Mouse (Mus musculus) kidney, adult 11 months (tissue): ENCODE results near the gene Armc8.

Experiments used
- DNase-seq: peaks from one replicate; pipeline ENCODE4 v3.0.0; 2022

Armc8 gene

DNA sequence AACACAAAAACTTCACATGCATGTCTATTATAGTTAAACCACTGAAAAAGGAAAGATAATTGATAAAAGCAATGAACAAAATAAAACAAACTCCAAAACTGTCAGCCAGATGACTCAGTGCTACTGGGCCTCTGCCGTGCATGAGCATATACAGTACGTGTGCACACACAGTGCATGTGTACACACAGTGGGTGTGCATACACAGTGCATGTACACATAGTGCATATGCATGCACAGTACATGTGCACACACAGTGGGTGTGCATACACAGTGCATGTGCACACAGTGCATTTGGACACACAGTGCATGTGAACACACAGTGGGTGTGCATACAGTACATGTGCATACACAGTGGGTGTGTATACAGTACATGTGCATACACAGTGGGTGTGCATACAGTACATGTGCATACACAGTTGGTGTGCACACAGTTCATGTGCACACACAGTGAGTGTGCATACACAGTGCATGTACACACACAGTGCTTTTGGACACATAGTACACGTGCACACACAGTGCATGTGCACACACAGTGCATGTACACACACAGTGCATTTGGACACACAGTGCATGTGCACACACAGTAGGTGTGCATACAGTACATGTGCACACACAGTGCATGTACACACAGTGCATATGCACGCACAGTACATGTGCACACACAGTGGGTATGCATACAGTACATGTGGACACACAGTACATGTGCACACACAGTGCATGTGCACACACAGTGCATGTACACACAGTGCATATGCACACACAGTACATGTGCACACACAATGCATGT lies 126.9 kb downstream of the Armc8 start:
- DNase-seq = no peak

DNA sequence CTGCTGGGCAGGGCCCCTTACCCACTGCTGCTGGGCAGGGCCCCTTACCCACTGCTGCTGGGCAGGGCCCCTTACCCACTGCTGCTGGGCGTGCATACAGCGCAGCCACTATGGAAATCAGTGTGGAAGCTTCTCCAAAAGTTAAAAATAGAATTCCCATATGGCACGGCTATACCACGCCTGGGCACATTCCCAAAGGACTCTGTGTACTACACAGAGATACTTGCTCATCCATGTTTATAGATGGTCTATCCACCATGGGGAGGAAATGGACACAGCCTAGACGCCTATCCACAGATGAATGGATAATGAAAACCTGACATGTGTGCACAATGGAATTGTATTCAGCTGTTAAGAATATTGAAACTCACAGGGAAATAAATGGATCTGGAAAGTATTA lies 127.8 kb downstream of the Armc8 start:
- no peak for DNase-seq

DNA sequence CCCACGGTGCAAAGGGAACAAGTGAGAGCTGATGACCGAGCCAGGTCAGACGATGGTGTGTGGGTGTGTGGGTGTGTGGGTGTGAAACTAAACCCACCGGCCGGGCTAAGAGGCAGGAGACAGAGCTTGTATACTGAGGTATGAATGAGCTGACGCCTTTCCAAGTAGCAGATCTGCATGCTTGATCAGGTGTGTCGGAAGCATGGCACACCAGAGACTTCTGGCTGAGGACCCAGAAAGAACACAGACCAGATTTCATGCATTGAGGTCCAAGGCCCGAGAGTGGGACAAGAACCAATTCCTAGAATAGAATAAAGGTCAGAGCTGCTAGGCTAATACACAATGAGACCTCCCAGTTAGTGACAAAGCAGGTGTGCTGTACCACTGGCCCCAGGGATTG lies 129.6 kb downstream of the Armc8 start:
- DNase-seq = no peak

DNA sequence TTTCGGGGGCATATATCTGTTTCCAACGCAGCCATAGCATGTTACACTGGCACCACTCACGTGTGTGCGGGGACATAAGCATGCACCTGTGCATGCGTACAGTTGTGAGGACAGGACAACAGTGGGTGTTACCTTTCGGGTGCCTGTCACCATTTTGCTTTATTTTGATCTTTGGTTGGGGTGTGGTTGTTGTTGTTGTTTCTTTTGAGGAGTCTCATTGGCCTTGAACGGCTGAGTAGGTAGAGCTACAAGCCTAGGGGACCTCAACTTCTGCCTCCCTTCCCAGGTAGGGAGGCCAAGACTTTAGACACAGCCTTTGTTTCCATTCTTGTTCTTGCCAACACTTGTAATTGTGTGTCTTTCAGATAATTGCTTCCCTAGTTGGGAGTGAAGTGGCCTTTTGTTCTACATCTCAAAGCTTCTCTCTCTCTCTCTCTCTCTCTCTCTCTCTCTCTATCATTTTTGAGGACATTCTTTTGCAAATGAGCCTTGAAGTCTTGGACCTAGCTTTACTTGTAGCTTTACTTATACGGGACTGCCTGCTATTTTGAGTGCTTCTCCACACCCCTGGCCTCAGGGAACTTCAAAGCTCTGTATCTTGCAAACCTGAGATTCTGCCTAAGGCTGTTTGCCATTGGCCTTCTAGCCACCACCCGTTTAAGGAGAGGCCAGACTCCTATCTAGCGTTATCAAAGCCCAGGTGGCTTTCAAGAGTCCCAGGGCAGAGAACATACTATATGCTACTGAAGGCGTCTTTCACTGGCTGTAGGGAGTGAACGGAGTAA lies 130.7 kb downstream of the Armc8 start:
- no peak for DNase-seq

DNA sequence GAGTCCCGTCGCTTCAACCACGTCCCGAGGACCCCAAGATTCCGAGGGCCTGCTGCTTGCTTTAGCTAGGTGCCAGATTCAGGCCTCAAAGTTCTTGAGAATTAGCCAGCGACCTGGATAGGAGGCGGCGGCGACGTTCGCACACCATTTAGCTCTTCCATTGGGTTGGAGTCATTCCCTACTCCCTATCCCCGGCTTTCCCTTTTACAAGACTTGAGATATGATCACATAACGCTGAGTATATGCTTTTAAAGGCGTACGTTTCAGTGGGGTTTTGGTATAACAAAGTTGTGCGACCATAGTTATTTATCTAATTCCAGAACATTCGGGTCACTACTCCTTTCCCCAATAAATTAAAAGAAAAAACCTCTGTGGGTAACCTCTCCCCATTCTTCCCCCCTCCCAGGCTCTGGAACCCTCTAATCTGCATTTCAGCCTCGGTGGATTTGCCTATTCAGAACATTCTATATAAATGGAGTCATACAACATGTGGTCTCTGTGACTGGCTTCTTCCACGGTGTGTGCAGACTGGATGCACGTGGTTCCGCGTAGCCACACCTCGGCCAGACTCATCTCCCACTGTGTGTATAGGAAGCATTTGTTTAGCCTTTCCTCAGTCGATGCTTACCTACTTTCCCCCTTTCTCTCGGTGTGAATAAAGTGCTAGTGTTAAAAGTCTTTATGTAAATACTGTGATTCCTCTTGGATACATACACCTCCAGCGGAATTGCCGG lies 131.5 kb downstream of the Armc8 start, which contains the start of gene Mras:
TSS of gene Mras (minus strand) at position 351 of the 734 bp plus-strand sequence.
- no peak for DNase-seq

DNA sequence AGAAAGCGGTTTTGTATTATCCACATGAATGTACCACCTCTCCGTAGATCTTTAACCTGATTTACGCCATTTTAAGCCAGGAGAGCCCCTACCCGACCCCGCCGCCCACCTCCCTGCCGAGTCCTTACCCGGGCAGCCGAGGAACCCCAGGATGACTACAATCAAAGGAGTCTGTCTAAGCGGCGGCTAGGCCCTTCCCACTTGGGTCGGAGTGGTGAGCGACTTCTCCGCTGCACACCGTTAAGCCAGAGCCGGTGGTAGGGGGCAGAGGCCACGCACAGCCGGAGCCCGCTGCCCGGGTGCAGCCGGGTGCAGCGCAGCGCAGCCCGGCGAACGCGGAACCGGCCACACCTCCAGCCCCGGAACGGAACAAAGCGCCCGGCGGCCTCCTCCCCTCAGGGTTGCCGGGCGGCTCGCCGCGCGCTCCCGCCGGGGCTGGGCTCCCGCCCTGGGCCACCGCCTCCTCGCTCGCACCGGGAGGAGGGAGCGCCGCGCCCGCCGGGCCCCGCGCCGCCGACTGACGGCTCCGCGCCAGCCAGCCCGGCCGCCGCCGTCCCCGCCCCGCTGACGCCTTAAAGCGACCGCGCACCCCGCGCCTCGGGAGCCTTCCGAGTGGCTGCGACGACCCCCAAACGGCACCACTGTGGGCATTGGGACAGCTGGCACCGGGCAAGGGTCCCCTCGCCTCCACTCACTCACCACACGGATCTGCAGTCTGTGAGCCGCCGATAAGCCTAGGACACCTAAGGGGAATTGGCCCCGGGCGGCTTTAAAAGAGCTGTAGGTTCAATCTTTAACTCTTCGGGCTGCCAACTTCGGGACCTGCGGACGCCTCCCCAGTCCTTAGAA lies 132.3 kb downstream of the Armc8 start:
- peak; percentile 77 for DNase-seq

DNA sequence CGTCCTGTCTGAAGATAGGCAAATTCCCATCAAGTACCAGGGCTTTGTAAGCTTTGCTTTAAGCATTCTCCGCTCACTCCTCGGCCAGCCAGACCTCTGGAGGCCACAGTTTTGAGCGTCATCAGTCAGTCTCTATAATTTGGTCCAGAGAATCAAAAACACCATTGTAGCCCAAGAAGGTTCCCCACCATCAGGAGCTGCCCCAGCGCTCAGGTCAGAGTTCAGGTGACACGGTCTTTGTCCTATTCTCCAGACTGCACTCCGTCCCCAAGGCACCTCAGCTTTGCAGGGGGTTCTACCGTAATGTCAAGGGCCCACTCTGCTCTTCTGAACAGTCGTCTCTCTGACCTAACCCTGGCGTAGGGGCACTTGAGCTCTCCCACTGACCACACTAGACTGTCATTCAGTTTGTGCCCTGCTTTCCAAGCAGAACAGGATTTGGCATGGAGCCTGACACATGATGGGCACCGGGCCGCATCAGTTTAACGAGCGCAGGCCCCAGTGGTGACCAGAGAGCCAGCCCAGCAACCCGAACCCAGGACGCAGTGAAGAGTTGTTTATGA lies 133.0 kb downstream of the Armc8 start:
- no peak for DNase-seq

DNA sequence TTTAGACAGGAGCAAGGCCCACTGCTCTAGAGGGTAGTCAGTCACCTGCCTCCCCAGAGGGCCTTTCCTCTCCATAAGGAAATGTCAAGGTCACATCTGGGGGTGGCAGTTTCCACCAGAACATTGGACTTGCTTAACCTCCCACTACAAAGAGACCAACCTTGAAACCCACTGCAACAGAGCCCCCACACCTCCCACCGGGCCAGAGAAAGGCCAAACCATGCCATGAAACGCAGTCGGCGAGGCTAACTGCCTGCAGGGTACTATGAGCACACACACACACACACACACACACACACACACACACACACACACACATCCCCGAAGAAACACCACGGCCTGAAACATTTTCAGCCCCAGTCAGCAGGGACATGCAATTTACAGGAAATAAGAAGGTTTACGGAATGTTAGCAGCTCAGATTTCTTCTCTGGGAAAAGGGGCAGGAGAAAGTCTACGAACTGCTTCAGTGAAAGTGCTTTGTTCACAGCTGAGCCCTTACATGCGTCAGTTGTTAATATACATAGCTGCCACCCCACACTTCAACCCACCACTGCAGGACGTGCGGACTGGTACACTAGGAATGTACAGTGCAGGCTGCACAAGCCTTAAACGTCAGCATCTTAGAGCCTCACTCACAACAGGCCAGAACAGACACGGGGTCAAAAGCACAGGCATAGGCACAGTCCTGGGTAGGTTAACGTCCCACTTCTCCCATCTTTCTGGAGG lies 133.6 kb downstream of the Armc8 start:
- DNase-seq = peak; percentile 47

DNA sequence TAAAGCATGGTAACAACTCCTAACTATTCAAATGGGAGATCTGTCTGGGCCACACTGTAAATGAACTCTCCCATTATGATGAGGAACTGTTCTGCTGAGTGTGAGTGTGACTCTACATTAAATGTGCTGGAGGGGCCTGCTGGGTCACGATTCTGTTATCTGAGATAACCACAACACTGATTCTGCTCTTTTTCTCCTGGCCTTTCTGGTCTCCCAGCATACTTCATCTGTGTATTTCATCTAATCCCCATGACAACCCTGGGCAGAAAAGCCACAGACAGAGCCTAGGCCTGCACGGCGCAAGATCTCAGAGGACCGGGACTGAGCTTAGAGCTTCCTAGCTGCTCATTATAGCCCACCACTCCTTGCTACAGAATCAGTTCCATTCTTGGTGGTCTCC lies 136.2 kb downstream of the Armc8 start:
- no peak for DNase-seq

DNA sequence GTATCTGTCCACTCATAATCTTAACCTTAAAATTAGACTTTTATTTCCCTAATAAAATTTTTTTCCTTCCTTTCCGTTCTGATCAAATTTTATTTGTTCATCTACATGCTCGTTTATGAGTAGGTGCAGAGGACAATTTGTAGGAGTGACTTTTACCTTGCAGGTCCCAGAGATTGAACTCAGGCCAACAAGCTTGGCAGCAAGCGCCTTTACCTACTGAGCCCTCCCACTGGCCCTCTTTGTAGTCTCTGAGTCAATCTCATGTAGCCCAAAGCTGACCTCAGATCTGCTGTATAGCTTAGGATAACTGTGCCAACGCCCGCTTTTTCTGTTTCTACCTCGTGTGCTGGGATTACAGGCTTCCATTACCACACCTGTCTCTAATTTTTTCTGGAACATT lies 136.7 kb downstream of the Armc8 start:
- DNase-seq = no peak

DNA sequence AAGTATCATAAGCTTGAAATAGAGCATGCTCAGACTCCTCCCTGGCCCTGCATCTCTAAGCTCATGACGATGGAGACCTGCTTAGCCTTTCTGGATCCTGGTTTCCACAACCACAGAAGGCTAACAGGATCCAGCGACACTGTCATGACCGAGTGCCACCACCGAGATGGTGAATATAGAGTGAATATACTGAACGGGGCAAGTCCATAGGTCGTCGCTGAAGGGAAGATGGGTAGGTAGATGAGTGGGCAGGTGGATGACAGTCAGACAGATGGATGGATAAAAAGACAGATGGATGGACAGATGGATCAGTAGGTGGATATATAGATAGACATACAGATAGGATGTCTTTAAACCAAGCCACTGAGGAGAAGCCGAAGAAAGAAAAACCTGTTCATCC lies 137.4 kb downstream of the Armc8 start:
- no peak for DNase-seq

DNA sequence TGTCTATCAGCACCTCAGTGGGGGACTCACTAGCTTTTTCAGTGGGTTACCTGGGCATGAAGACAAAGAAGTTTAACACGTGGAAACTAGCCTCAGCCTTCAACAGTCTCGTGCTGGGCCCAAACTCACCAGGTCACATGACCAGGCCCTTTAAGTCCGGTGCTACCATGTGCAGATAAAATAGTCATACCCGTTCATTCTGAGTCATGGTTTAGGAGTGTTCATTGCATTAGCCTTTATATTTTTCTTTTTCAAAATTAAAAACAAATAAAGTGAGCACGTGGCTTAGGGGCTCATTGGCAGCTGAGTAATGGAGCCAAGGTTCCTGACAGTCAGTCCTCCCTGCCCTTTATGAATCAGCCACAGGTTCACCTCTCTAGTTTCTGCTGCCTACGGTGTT lies 137.9 kb downstream of the Armc8 start:
- no peak for DNase-seq

DNA sequence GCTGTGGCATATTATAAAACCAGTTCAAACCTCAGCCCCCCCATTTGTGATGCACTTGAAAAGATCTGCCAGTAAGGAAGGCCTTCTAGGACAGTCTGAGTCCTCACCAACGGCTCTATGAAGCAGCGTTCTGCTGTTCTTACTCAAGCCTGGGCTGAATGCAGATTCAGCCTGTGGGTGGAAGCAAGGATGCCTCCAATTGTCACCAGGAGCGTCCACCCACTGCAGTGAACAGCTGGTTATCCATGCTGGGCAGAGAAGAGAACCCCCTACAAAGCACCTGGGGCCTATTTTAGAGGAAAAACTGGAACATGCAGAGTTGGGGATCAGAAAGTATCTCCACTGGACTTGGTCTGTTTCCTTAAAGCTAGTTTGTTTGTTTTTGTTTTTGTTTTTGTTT lies 138.9 kb downstream of the Armc8 start:
- DNase-seq = no peak

DNA sequence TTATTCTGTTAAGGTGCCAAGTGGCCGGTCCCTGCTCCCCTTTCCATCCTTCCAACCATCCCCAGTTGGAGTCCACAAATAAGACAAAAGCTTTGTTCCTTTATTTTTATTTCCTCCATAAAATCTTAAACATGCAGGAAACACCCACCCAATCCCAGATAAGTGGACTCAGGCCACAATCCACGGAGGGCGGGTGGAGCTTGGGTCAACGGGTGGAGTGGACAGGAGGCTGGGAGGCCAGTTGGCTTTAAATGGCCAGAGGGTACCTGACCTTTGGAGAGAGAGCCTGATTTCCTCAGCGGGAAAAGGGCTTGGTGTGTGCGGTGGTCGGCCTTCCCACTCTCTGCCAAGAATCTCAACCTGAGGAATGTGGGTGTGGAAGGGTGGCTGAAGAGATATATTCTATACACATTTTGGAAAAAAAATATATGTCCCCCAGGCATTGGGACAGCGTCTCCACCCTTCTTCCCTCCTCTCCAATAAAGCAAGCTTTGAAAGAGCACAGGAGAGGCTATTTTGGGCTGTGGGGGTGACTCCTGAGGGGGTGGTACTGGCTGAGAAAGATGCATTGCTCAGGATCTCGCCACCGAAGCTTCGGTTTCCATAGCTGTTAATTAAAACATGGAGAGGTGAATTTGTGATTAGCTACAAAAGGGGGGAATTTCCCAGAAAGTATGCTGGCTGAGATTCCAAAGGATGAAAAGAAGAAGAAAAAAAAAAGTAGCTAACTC lies 139.9 kb downstream of the Armc8 start:
- no peak for DNase-seq
